ENCODE assay signal across 8 mouse cellular contexts in genomic region chr19:8944062-8944461, GRCm38 (mm10). TPM values are rescaled to one million over a fixed set of nuclear protein-coding genes. Genes with fewer than 3 reads are reported as not detected.
DNase-seq lines count a peak whose midpoint lies in the region; ATAC-seq and TF ChIP-seq lines count a peak whose summit lies in the region.

No protein-coding gene starts in this region.

- H3ac ChIP-seq in myocyte (ENCODE audit: control insufficient read depth, insufficient read length), result no peak overlapping the region

- peaks cover 28% of the 10 kb centered on the region for H3K79me2 ChIP-seq in myocyte (ENCODE audit: control insufficient read depth, insufficient read depth)

- peaks cover 9% of the 10 kb centered on the region; the same call in 1 of the 2 replicates for H3K4me1 ChIP-seq in kidney, postnatal 0 days (replicated peaks; ENCODE audit: insufficient read depth, low read length)
- peaks cover 38% of the 10 kb centered on the region for H3K4me1 ChIP-seq in embryonic facial prominence, embryonic 10.5 days

- DNase-seq in kidney, postnatal 0 days (ENCODE audit: low spot score), result peak; percentile 22
- no peak for DNase-seq in kidney, adult 11 months
- DNase-seq in embryonic facial prominence, embryonic 10.5 days (ENCODE audit: low spot score), result peak; percentile 35
- peak; percentile 63 for DNase-seq in kidney, postnatal 10 days
- DNase-seq in left cerebral cortex, adult 11 months (ENCODE audit: low spot score), result no peak
- DNase-seq in adrenal gland, adult 8-10 months, result no peak
- DNase-seq in frontal cortex, postnatal 14 days (ENCODE audit: low spot score in 2 of 2), result no peak

- TF ChIP-seq CTCF in kidney, postnatal 0 days (IDR thresholded peaks at IDR 0.05; ENCODE audit: low read depth), result no peak

- TF ChIP-seq POLR2A in myocyte (IDR thresholded peaks at IDR 0.05; ENCODE audit: insufficient read length, low read depth), result no peak

- no peak overlapping the region for H3K27ac ChIP-seq in kidney, postnatal 0 days
- peak overlapping the region; percentile 21 for H3K27ac ChIP-seq in embryonic facial prominence, embryonic 10.5 days (replicated peaks)

- no peaks in the 10 kb centered on the region for H3K27me3 ChIP-seq in kidney, postnatal 0 days (ENCODE audit: insufficient read depth, low read length)
- H3K27me3 ChIP-seq in embryonic facial prominence, embryonic 10.5 days (replicated peaks; ENCODE audit: low read depth, poor library complexity, severe bottlenecking), result no peaks in the 10 kb centered on the region
- no peaks in the 10 kb centered on the region for H3K27me3 ChIP-seq in myocyte (ENCODE audit: control insufficient read depth, insufficient read depth, insufficient read length)

- 51% methylated on average over 5 of the region's 5 CpGs for WGBS in kidney, postnatal 0 days
- 76% methylated on average over 5 of the region's 5 CpGs for WGBS in embryonic facial prominence, embryonic 10.5 days

- ATAC-seq in kidney, postnatal 0 days (replicated peaks; ENCODE audit: low FRiP score, low read depth), result no peak

- peak overlapping the region; percentile 40; the same call in 1 of the 2 replicates for H3K9ac ChIP-seq in kidney, postnatal 0 days (ENCODE audit: low read depth, low read length)

- H3K36me3 ChIP-seq in kidney, postnatal 0 days (ENCODE audit: insufficient read depth, low read length), result peaks cover 45% of the 10 kb centered on the region
- H3K36me3 ChIP-seq in embryonic facial prominence, embryonic 10.5 days (replicated peaks), result peaks cover 74% of the 10 kb centered on the region
- H3K36me3 ChIP-seq in myocyte (ENCODE audit: control insufficient read depth, insufficient read depth), result peaks cover 40% of the 10 kb centered on the region

- H3K9me3 ChIP-seq in kidney, postnatal 0 days (replicated peaks; ENCODE audit: low read length), result no peaks in the 10 kb centered on the region
- H3K9me3 ChIP-seq in embryonic facial prominence, embryonic 10.5 days, result no peaks in the 10 kb centered on the region

- H3K4me2 ChIP-seq in kidney, postnatal 0 days (ENCODE audit: low read length), result peak overlapping the region; percentile 80
- peak overlapping the region; percentile 80 for H3K4me2 ChIP-seq in myocyte (ENCODE audit: low read depth)

- H3K4me3 ChIP-seq in kidney, postnatal 0 days (replicated peaks; ENCODE audit: low read depth, low read length), result 0 out of 2 replicates have a peak overlapping the region, but pooled peaks have one; percentile 7
- H3K4me3 ChIP-seq in embryonic facial prominence, embryonic 10.5 days, result peak overlapping the region; percentile 97
- H3K4me3 ChIP-seq in myocyte, result peak overlapping the region; percentile 94

TF ChIP-seq in myocyte, 11 proteins besides CTCF, POLR2A, EP300 and RAD21:
- TF ChIP-seq REST (IDR thresholded peaks at IDR 0.05; ENCODE audit: insufficient read depth, insufficient read length) (no peak), CEBPB (IDR thresholded peaks at IDR 0.05; ENCODE audit: insufficient read depth, poor library complexity, severe bottlenecking) (no peak), E2F4 (IDR thresholded peaks at IDR 0.05; ENCODE audit: insufficient read depth) (no peak), TCF3 (IDR thresholded peaks at IDR 0.05; ENCODE audit: insufficient read length, low read depth) (no peak), MYOG (IDR thresholded peaks at IDR 0.05; ENCODE audit: control insufficient read depth in 1 of 3, insufficient read depth in 1 of 3, insufficient read length in 2 of 3, low read depth in 2 of 3) (no peak), MAX (IDR thresholded peaks at IDR 0.05; ENCODE audit: low read depth) (no peak), TCF12 (IDR thresholded peaks at IDR 0.05; ENCODE audit: insufficient read depth, poor library complexity, severe bottlenecking) (no peak), MYOD1 (IDR thresholded peaks at IDR 0.05; ENCODE audit: control insufficient read depth in 1 of 3, insufficient read length in 2 of 3, low read depth in 2 of 3) (no peak), SRF (IDR thresholded peaks at IDR 0.05; ENCODE audit: control insufficient read depth, insufficient read length, low read depth) (no peak)

RNA-seq across cellular contexts. Expression of gene Mta2, which starts 2.4 kb away (rescaled TPM):
- 103 and 116 TPM in 2 replicates for polyA plus RNA-seq in kidney, postnatal 0 days (2015; fragmentation: Nextera tagmentation; extraction: Ambion mirVana)
- polyA plus RNA-seq in embryonic facial prominence, embryonic 10.5 days (2016; fragmentation: Nextera tagmentation; extraction: Ambion mirVana), result 212 and 216 TPM in 2 replicates
- 81.5 TPM for polyA plus RNA-seq in myocyte (2012; fragmentation: generic; extraction: Trizol)
- total RNA-seq in adrenal gland, adult 8-10 months (2022), result 100 to 1,000 TPM in 2 of 4 experiments, 10 to 100 TPM in 2; 83.4 to 133 (median 102) TPM

RNA-seq across cellular contexts. Expression of gene Tut1, which starts 9.6 kb away (rescaled TPM):
- 19.9 and 22.3 TPM in 2 replicates for polyA plus RNA-seq in kidney, postnatal 0 days (2015; fragmentation: Nextera tagmentation; extraction: Ambion mirVana)
- 45.2 and 47.8 TPM in 2 replicates for polyA plus RNA-seq in embryonic facial prominence, embryonic 10.5 days (2016; fragmentation: Nextera tagmentation; extraction: Ambion mirVana)
- 24.9 TPM for polyA plus RNA-seq in myocyte (2012; fragmentation: generic; extraction: Trizol)
- 10 to 100 TPM; 22.9 to 31.9 (median 26.8) TPM for total RNA-seq in adrenal gland, adult 8-10 months (2022)

RNA-seq across cellular contexts. Expression of gene Eml3, which starts 14.7 kb away (rescaled TPM):
- polyA plus RNA-seq in kidney, postnatal 0 days (2015; fragmentation: Nextera tagmentation; extraction: Ambion mirVana), result 25.5 and 26.2 TPM in 2 replicates
- 28.9 and 30.1 TPM in 2 replicates for polyA plus RNA-seq in embryonic facial prominence, embryonic 10.5 days (2016; fragmentation: Nextera tagmentation; extraction: Ambion mirVana)
- 14.7 TPM for polyA plus RNA-seq in myocyte (2012; fragmentation: generic; extraction: Trizol)
- 10 to 100 TPM; 57.9 to 87.6 (median 79.6) TPM for total RNA-seq in adrenal gland, adult 8-10 months (2022)

RNA-seq across cellular contexts. Expression of gene Rom1, which starts 14.9 kb away (rescaled TPM):
- 5.7 and 6.0 TPM in 2 replicates for polyA plus RNA-seq in kidney, postnatal 0 days (2015; fragmentation: Nextera tagmentation; extraction: Ambion mirVana)
- polyA plus RNA-seq in embryonic facial prominence, embryonic 10.5 days (2016; fragmentation: Nextera tagmentation; extraction: Ambion mirVana), result 3.1 and 3.8 TPM in 2 replicates
- 6.0 TPM for polyA plus RNA-seq in myocyte (2012; fragmentation: generic; extraction: Trizol)
- 10 to 100 TPM; 51.9 to 73.5 (median 54.9) TPM for total RNA-seq in adrenal gland, adult 8-10 months (2022)

RNA-seq across cellular contexts. Expression of gene Eef1g, which starts 22.8 kb away (rescaled TPM):
- polyA plus RNA-seq in kidney, postnatal 0 days (2015; fragmentation: Nextera tagmentation; extraction: Ambion mirVana), result 328 and 354 TPM in 2 replicates
- 550 and 554 TPM in 2 replicates for polyA plus RNA-seq in embryonic facial prominence, embryonic 10.5 days (2016; fragmentation: Nextera tagmentation; extraction: Ambion mirVana)
- polyA plus RNA-seq in myocyte (2012; fragmentation: generic; extraction: Trizol), result 896 TPM
- total RNA-seq in adrenal gland, adult 8-10 months (2022), result 100 to 1,000 TPM; 306 to 355 (median 328) TPM

Comparison
In these comparisons a context has a peak if more than half of its experiments do, and no peak if none do; other contexts are left out.
1. DNase-seq: peak in kidney, postnatal 0 days (single experiment), embryonic facial prominence, embryonic 10.5 days (single experiment) and kidney, postnatal 10 days (single experiment); none in kidney, adult 11 months (single experiment), left cerebral cortex, adult 11 months (single experiment), adrenal gland, adult 8-10 months (single experiment) and frontal cortex, postnatal 14 days (0 of 2).
2. H3K4me3 ChIP-seq: peak in every context shown above with its lines; median percentile 97 in embryonic facial prominence, embryonic 10.5 days; 94 in myocyte; 7 in kidney, postnatal 0 days.